Mouse (Mus musculus) kidney, adult 2 months (tissue): ENCODE results near the gene Hmgb3. TPM values are rescaled to one million over a fixed set of nuclear protein-coding genes. Genes with fewer than 3 reads are reported as not detected.
A peak's percentile ranks its signal among the peaks of the same experiment; 100 is the strongest.

Source experiments
- DNase-seq: peaks from one replicate; pipeline ENCODE4 v3.0.0; 2021
- H3K27ac ChIP-seq: fragments of 200-500 bp; 2 replicates; pipeline ENCODE4 v1.5.1; 2012; ENCODE audit warnings: low read depth, low read length, control low read depth, inconsistent platforms; ENCODE audit not compliant: insufficient read depth
- H3K27me3 ChIP-seq: fragments of 200-500 bp; replicated peaks from 2 replicates; pipeline ENCODE4 v1.6.1; 2012; ENCODE audit warnings: mild to moderate bottlenecking, moderate library complexity, low read length, inconsistent platforms; ENCODE audit not compliant: control insufficient read depth, insufficient read depth
- H3K36me3 ChIP-seq: fragments of 200-500 bp; 2 replicates; pipeline ENCODE4 v1.6.1; 2012; ENCODE audit warnings: mild to moderate bottlenecking, moderate library complexity, low read length, inconsistent platforms; ENCODE audit not compliant: control insufficient read depth, insufficient read depth
- H3K4me1 ChIP-seq: fragments of 200-500 bp; 2 replicates; pipeline ENCODE4 v1.6.1; 2011; ENCODE audit warnings: low read length; ENCODE audit not compliant: control insufficient read depth, insufficient read depth
- H3K4me3 ChIP-seq: fragments of 200-500 bp; 2 replicates; pipeline ENCODE4 v1.5.1; 2011; ENCODE audit warnings: mild to moderate bottlenecking, low read depth, low read length, control low read depth; ENCODE audit not compliant: insufficient read depth
- CTCF ChIP-seq: fragments of 200-500 bp; conservative IDR thresholded peaks from 2 replicates; pipeline ENCODE4 v1.5.1; 2011; ENCODE audit warnings: low read depth, mild to moderate bottlenecking, control low read depth, low read length, moderate library complexity, mixed read lengths; ENCODE audit not compliant: insufficient read depth, insufficient read length
- POLR2A ChIP-seq: fragments of 200-500 bp; IDR thresholded peaks from one replicate; pipeline ENCODE4 v1.6.1; 2011; ENCODE audit warnings: low read depth, low read length, control low read depth
- WGBS: fragments of 180-500 bp; shearing (Covaris S2); methylation state at CpG from one replicate; pipeline ENCODE4 v1.1.7; 2018; 5-methylcytosine and 5-hydroxymethylcytosine counted together
- polyA plus RNA-seq: library from polyadenylated mRNA; depleted of rRNA; stranded (reverse); fragments of >200 nt; gene quantifications from 2 replicates; pipeline ENCODE4 v1.2.3, GENCODE M21; 2012

The Hmgb3 gene
- polyA plus RNA-seq, 1 experiment: 17.0 TPM

DNA sequence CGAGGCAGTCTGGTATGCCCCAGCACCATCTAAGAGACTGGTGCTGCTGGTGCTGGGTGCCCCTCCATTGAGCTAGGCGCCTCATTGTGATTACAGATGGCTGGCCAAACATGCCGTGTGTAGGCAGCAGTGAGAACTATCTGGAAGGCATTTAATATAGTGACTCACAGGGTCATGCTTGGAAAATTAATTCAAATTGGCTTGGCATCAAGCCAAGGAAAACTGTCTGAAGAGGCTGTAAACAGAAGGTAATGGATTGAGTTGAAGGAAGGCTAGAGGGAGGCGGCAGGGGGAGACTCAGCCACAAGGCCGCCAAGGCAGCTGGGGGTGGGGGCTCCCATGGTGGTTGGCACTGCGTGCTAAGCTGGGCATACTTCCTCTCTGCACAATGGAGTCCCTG lies 27.1 kb upstream of the Hmgb3 start:
- Histone ChIP-seq H3K36me3 (no peaks in the 10 kb centered on the region), H3K4me3 (no peak overlapping the region), H3K27me3 (no peaks in the 10 kb centered on the region), H3K4me1 (no peaks in the 10 kb centered on the region), H3K27ac (no peak overlapping the region)
- peak; percentile 54 for DNase-seq
- 22% methylated on average over 6 of the region's 6 CpGs for whole genome bisulfite sequencing
- TF ChIP-seq POLR2A (no peak), CTCF (no peak)

DNA sequence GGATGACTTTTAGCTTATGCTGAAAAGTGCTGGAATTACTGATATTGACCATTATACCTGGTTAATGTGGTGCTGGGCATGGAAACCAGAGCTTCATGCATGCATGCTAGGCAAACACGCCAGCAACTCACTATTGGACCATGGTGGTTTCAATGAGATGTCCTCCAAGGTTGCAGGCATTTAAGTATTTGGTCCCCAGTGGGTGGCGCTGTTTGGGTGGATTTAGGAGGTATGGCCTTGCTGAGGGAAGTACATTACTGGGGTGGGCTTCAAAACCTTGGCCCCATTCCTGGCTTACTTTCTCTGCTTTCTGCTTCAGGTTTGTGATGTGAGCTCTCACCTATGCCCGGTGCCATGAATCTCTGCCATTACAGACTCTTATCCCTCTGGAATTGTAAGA lies 23.1 kb upstream of the Hmgb3 start:
- no peaks in the 10 kb centered on the region for H3K4me1 ChIP-seq
- WGBS: 62% methylated on average over 3 of the region's 3 CpGs
- no peak overlapping the region for H3K4me3 ChIP-seq
- peak; percentile 4 for DNase-seq
- H3K36me3 ChIP-seq: no peaks in the 10 kb centered on the region
- TF ChIP-seq POLR2A (no peak), CTCF (0 out of 2 replicates have a peak, but pooled peaks have one; percentile 18)
- H3K27me3 ChIP-seq: no peaks in the 10 kb centered on the region
- H3K27ac ChIP-seq: no peak overlapping the region

GRCm38 (mm10) chrX:71534102-71534501 lies 21.6 kb upstream of the Hmgb3 start:
- 68% methylated on average over 5 of the region's 5 CpGs for WGBS
- TF ChIP-seq CTCF (no peak), POLR2A (no peak)
- H3K4me1 ChIP-seq: no peaks in the 10 kb centered on the region
- no peaks in the 10 kb centered on the region for H3K27me3 ChIP-seq
- peak; percentile 10 for DNase-seq
- H3K4me3 ChIP-seq: no peak overlapping the region
- no peak overlapping the region for H3K27ac ChIP-seq
- no peaks in the 10 kb centered on the region for H3K36me3 ChIP-seq

- TF ChIP-seq POLR2A (no peak), CTCF (no peak)
- Histone ChIP-seq H3K4me1 (no peaks in the 10 kb centered on the region), H3K27ac (no peak overlapping the region), H3K4me3 (no peak overlapping the region), H3K27me3 (no peaks in the 10 kb centered on the region), H3K36me3 (no peaks in the 10 kb centered on the region)
- no peak for DNase-seq
- 79% methylated on average over 2 of the region's 2 CpGs for WGBS
Measured at GRCm38 (mm10) chrX:71537791-71538190, 17.9 kb upstream of the Hmgb3 start.

GRCm38 (mm10) chrX:71540821-71541510 lies 14.8 kb upstream of the Hmgb3 start:
- DNase-seq: peak; percentile 56
- WGBS: 73% methylated on average over 7 of the region's 7 CpGs
- TF ChIP-seq POLR2A: no peak
- TF ChIP-seq CTCF: no peak

DNA sequence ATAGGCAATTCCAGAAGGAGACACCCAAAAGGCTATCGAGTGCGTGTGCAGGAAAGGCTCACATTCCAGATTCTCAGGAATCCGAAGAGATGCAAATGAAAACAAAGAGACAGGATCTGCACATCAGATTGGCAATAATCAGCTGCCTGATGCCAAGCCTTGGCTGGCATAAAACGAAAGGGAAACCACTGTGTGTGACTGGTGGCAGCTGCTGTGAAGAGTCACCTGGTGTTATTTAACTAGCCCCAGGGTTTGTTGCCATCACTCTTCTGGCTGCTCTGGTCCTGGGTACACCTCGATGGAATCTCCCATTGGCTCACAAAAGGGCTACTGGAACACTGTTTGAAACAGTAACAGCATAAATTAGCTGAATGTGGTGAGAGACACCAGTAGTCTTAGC lies 11.0 kb upstream of the Hmgb3 start:
- 43% methylated on average over 5 of the region's 5 CpGs for WGBS
- no peaks in the 10 kb centered on the region for H3K27me3 ChIP-seq
- no peaks in the 10 kb centered on the region for H3K4me1 ChIP-seq
- no peak overlapping the region for H3K4me3 ChIP-seq
- no peak for TF ChIP-seq POLR2A
- no peak for TF ChIP-seq CTCF
- H3K27ac ChIP-seq: no peak overlapping the region
- H3K36me3 ChIP-seq: no peaks in the 10 kb centered on the region
- DNase-seq: no peak

More at GRCm38 (mm10) chrX:71540821-71541510, 14.8 kb upstream of the Hmgb3 start:
- H3K4me1 ChIP-seq: no peaks in the 10 kb centered on the region
- no peaks in the 10 kb centered on the region for H3K27me3 ChIP-seq
- H3K4me3 ChIP-seq: no peak overlapping the region
- no peak overlapping the region for H3K27ac ChIP-seq
- H3K36me3 ChIP-seq: no peaks in the 10 kb centered on the region

- TF ChIP-seq POLR2A: no peak
- no peak for TF ChIP-seq CTCF
- Histone ChIP-seq H3K27ac (no peak overlapping the region), H3K4me1 (no peaks in the 10 kb centered on the region), H3K27me3 (no peaks in the 10 kb centered on the region), H3K4me3 (no peak overlapping the region), H3K36me3 (no peaks in the 10 kb centered on the region)
- no peak for DNase-seq
- WGBS: 48% methylated on average over 2 of the region's 2 CpGs
Measured at GRCm38 (mm10) chrX:71545163-71545562, 10.6 kb upstream of the Hmgb3 start.
